Mouse (Mus musculus): ENCODE measurements around the gene Tbcd. TPM values are rescaled to one million over a fixed set of nuclear protein-coding genes. Genes with fewer than 3 reads are reported as not detected.

Gene Tbcd
- polyA plus RNA-seq, 1 experiment from 2014 or later: 34.7 TPM

DNA sequence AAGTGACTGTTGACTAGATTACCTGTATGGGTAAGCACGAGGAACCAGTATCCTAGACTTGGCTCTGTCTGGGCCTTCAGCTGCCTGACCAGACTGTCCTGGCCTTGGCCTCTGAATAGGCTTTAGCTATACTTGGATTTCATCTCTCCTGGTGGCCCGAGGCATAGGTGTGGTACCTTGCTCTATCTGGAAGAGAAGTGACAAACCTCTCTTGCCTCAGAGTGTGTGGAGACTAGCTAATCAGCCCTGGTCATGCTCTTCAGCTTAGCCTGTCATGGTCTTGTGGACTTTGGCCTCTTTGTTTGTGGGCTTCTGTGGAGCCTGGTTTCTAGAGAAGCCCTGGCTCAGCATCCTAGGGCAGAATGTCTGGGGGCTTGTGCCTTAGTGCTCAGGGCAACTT, 29.4 kb downstream of the Tbcd start:
- Histone ChIP-seq H3K4me3 (replicated peaks) (no peak overlapping the region), H3K27ac (no peak overlapping the region), H3K9me3 (no peaks in the 10 kb centered on the region), H3K4me2 (replicated peaks) (no peak overlapping the region), H3K27me3 (replicated peaks) (no peaks in the 10 kb centered on the region), H3K4me1 (replicated peaks) (no peaks in the 10 kb centered on the region), H3K36me3 (no peaks in the 10 kb centered on the region), H3K9ac (no peak overlapping the region)
- 85% methylated on average over 2 of the region's 2 CpGs for WGBS
- no peak for ATAC-seq

DNA sequence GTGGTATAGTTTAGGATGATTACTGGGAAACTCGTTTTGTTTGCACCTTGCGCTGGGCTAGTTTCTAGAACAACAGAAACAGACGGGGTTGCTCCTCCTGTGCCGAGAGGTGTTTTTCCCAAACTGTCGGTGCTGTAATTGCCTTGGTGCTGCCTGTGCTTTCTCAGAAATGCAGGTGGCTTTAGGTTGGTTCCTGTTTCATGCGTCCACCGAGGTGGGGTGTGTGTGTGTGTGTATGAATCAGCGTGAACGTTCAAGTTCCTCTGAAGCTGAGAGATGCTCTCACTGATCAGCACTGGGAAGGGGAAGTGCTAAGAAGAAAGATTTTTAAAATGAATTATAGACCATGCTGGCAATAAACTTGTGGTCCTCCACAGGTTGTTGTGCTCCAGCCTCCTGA, 34.1 kb downstream of the Tbcd start:
- Histone ChIP-seq H3K9me3 (no peaks in the 10 kb centered on the region), H3K9ac (no peak overlapping the region), H3K4me2 (replicated peaks) (no peak overlapping the region), H3K4me3 (replicated peaks) (no peak overlapping the region), H3K27ac (no peak overlapping the region), H3K36me3 (no peaks in the 10 kb centered on the region), H3K27me3 (replicated peaks) (no peaks in the 10 kb centered on the region), H3K4me1 (replicated peaks) (no peaks in the 10 kb centered on the region)
- 80% methylated on average over 9 of the region's 9 CpGs for WGBS
- no peak for ATAC-seq

DNA sequence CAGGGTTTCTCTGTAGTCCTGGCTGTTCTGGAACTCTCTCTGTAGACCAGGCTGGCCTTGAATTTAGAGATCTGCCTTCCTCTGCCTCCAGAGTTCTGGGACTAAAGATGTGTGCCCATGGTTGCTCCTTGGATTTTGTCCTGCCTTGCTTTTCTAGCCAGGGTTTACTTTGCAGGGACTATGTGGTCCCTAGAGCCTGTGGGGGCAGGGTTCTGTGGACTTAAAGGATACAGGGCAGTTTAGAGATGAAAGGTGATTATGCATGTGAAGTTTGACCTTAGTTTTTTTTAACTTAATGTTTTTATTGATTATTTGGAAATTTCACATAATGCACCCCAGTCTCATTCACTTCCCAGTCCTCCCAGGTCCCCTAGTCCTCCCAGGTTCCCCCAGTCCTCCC, 38.9 kb downstream of the Tbcd start:
- no peak overlapping the region for H3K27ac ChIP-seq
- H3K9ac ChIP-seq: no peak overlapping the region
- no peak for ATAC-seq
- H3K36me3 ChIP-seq: 0 out of 2 replicates have a peak, but pooled peaks cover 4% of the 10 kb centered on the region
- no peaks in the 10 kb centered on the region for H3K9me3 ChIP-seq
- no peaks in the 10 kb centered on the region for H3K4me1 ChIP-seq (replicated peaks)
- no peak overlapping the region for H3K4me3 ChIP-seq (replicated peaks)
- H3K4me2 ChIP-seq (replicated peaks): no peak overlapping the region
- no peaks in the 10 kb centered on the region for H3K27me3 ChIP-seq (replicated peaks)

DNA sequence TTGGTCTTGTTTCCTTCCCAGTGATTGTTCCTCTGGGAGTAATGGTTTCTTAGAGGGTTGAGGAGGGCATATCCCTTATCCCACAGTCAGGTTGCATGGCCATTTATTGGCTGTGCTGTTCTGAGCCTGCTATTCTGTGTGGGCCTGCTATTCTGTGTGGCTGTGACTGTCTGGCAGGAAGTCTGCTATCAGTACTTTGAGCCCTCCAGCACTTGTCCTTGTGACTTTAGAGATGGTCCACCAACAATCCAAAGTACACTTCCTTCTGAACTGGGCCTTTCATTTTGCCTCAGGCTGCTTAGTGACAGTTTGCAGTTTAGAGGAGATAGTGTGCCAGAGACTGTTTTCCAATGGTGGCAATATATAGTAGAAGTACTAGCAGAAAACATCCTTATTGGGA, 48.8 kb downstream of the Tbcd start:
- H3K27ac ChIP-seq: no peak overlapping the region
- peaks cover 4% of the 10 kb centered on the region; the same call in 1 of the 2 replicates for H3K36me3 ChIP-seq
- no peak for ATAC-seq
- no peaks in the 10 kb centered on the region for H3K27me3 ChIP-seq (replicated peaks)
- no peak overlapping the region for H3K4me2 ChIP-seq (replicated peaks)
- no peak overlapping the region for H3K4me3 ChIP-seq (replicated peaks)
- no peaks in the 10 kb centered on the region for H3K9me3 ChIP-seq
- no peak overlapping the region for H3K9ac ChIP-seq
- H3K4me1 ChIP-seq (replicated peaks): no peaks in the 10 kb centered on the region

DNA sequence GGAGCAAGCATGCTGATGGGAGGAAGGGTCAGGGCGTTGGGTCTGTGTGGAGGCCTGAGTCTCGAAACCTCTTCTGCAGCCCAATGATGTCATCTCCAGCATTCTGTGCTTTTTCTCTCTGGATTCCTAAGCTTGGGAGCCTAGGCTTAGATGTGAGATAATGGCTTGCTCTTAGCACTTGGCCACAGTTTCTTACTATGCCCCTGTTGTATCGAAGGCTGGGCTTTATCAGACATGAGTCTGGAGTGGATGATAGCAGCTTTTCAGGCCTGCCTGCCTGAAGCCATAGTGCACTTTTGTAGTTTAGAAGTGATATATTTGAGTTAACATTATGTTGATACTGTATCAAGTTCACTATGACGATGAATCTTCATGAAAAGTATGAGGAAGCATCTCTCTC, 49.8 kb downstream of the Tbcd start:
- H3K4me2 ChIP-seq (replicated peaks): no peak overlapping the region
- no peak for ATAC-seq
- H3K9me3 ChIP-seq: no peaks in the 10 kb centered on the region
- H3K27me3 ChIP-seq (replicated peaks): no peaks in the 10 kb centered on the region
- no peak overlapping the region for H3K27ac ChIP-seq
- no peak overlapping the region for H3K9ac ChIP-seq
- H3K36me3 ChIP-seq: peaks cover 10% of the 10 kb centered on the region
- H3K4me3 ChIP-seq (replicated peaks): no peak overlapping the region
- H3K4me1 ChIP-seq (replicated peaks): no peaks in the 10 kb centered on the region
- WGBS: 82% methylated on average over 4 of the region's 4 CpGs

DNA sequence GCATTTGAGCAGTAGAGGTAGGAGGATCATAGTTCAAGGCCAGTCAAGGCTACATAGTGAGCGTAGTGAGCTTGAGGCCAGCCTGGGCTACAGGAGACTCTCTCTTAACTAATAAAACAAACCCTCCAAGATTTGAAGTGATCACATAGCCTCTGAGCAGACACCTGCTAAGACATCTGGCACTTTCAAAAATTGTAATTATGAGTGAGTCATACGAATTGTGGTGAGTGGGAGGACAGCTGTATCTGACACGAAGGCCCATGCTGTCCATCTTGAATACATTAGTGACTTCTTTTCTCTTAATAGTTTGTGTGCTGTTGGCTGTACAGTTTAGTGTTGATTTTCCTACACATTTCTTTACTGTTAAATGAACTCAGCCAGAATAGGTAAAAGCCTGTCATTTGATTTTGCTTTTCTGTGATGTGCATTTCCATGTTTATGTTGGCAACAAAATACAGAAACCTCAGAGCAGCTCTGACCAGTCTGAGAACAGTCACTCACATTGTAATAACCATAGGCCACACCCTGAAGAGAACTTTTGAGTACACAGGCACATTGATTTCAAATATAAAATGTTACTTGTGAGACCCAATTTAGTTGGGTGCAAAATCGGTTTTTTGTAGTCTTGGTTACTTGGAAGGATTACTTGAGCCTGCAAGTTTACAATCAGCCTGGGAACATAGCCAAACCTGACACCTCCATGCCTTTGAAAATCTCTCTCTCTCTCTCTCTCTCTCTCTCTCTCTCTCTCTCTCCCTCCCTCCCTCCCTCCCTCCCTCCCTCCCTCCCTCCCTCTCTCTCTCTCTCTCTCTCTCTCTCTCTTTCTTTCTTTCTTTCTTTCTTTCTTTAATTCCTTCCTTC, 50.5 kb downstream of the Tbcd start:
- Histone ChIP-seq H3K27ac (no peak overlapping the region), H3K9ac (no peak overlapping the region), H3K4me3 (replicated peaks) (no peak overlapping the region), H3K4me2 (replicated peaks) (no peak overlapping the region), H3K27me3 (replicated peaks) (no peaks in the 10 kb centered on the region), H3K36me3 (peaks cover 10% of the 10 kb centered on the region), H3K9me3 (no peaks in the 10 kb centered on the region), H3K4me1 (replicated peaks) (no peaks in the 10 kb centered on the region)
- ATAC-seq: no peak
- 80% methylated on average over 4 of the region's 4 CpGs for WGBS

DNA sequence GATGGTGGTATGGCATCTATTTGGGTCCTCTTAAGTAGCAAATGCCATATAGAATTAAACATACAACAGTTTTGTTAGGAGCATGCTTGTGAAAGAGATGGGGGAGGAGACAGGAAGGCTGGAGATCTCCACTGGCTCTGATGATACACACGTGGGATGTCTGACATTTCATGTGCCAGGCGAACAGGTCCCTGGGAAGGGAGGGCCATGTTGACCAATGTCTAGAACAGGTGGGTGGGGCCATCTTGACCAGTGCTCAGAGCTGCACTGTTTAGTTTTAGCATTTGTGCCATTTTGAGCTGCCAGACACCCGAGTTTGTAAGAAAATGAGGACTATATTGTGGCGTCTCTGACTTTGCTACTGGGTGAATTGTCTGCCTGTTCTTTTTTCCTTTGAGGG, 56.7 kb downstream of the Tbcd start:
- no peak overlapping the region for H3K4me3 ChIP-seq (replicated peaks)
- no peak overlapping the region for H3K4me2 ChIP-seq (replicated peaks)
- H3K36me3 ChIP-seq: peaks cover 7% of the 10 kb centered on the region
- no peak overlapping the region for H3K9ac ChIP-seq
- H3K9me3 ChIP-seq: no peaks in the 10 kb centered on the region
- no peak overlapping the region for H3K27ac ChIP-seq
- ATAC-seq: no peak
- WGBS: 62% methylated on average over 4 of the region's 4 CpGs
- no peaks in the 10 kb centered on the region for H3K27me3 ChIP-seq (replicated peaks)
- H3K4me1 ChIP-seq (replicated peaks): 0 out of 2 replicates have a peak, but pooled peaks cover 4% of the 10 kb centered on the region

DNA sequence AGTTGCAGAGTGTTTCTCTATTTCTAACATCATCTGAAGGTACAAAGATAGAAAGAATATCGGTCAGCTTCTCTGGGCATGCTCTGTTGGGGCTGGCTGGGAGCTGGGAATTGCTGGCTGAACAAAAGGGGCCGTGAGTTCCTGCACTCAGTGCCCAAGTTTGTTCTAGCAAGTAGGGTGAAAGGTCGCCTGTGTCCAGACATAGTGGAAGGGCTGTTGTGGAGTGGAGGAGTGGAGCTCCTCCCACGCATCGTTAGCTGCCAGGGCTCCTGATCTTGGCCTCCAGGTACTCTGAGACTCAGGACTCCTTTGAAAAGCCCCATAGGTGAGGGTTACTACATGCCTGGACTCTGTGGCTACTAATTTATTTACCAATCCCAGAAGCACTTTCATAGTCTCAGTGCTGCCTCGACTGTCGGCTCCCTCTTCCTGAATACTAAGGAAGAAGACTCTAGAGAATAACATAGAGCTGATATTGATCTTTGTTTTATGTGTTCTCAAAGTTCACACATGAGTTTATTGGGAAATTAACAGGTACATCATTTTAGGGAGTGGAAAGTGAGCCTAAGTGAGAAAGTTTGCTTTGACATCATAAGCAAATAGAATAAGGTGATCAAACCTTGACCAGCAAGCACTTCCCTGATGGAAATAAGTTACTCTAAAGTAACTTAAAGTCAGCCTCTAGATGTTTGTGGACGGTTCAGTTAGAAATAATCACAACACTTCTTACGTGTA, 58.9 kb downstream of the Tbcd start:
- H3K9me3 ChIP-seq: no peaks in the 10 kb centered on the region
- WGBS: 60% methylated on average over 9 of the region's 9 CpGs

DNA sequence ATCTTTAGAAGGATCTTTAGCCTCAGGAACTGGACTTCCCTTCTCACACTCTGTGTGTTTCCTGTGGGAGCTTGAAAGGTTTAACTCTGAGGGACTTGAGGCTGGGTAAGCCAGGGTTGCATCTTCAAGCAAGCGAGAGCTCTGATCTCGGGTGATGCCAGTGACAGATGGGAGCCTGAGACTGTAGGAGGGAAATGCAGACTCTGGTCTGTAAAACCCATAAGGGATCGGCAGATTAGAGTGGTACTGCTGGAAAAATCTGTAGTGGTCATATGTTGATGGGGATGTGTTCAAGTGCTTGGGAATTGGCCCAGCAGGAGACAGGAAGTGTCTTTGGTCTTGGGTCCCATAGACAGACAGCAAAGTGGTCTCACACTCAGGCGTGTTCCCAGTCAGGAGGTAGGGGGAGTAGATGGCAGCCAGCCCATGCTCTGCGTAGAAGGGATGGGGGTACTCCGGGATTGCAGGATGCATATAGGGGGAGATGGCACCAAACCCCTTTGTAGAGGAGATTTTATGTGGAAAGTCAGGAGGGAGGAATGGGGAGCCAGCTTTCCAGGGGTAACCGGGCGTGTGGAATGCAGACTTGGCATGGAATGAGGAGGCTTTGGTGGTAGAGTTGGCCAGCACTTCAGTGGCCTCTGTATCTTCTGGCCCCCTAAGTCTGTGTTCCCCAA, 61.3 kb downstream of the Tbcd start:
- ATAC-seq: no peak
- Histone ChIP-seq H3K27me3 (replicated peaks) (no peaks in the 10 kb centered on the region), H3K9me3 (no peaks in the 10 kb centered on the region), H3K4me2 (replicated peaks) (no peak overlapping the region), H3K36me3 (no peaks in the 10 kb centered on the region), H3K9ac (no peak overlapping the region), H3K4me3 (replicated peaks) (no peak overlapping the region), H3K4me1 (replicated peaks) (peaks cover 12% of the 10 kb centered on the region), H3K27ac (no peak overlapping the region)
- 88% methylated on average over 8 of the region's 8 CpGs for WGBS

More for the DNA sequence above, 58.9 kb downstream of the Tbcd start:
- no peak overlapping the region for H3K4me2 ChIP-seq (replicated peaks)
- H3K27me3 ChIP-seq (replicated peaks): no peaks in the 10 kb centered on the region
- no peak overlapping the region for H3K27ac ChIP-seq
- H3K9ac ChIP-seq: no peak overlapping the region
- H3K4me1 ChIP-seq (replicated peaks): 0 out of 2 replicates have a peak, but pooled peaks cover 4% of the 10 kb centered on the region
- no peak overlapping the region for H3K4me3 ChIP-seq (replicated peaks)
- 0 out of 2 replicates have a peak, but pooled peaks have one; percentile 12 for ATAC-seq
- H3K36me3 ChIP-seq: peaks cover 5% of the 10 kb centered on the region; the same call in 1 of the 2 replicates

DNA sequence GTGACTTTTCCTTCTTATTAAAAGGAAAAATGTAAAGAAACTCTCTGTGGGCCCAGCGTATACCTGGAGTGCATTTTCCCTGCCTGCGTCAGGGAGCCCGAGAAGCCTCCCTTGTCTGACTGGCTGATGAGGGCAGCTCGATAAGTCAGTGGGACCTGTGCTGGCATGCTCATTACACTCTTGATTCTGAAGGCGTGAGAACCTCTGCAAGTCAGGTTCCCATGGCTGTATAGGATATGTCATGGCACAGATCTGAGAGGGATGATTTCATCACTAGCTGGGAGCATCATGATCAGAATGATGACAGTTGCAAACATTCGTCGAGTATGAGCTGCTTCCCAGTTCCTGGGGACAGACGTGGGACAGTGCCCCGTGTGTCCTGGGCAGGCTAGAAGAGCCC, 64.2 kb downstream of the Tbcd start:
- no peak for ATAC-seq
- WGBS: 82% methylated on average over 9 of the region's 9 CpGs
- H3K4me3 ChIP-seq (replicated peaks): no peak overlapping the region
- H3K27me3 ChIP-seq (replicated peaks): no peaks in the 10 kb centered on the region
- H3K36me3 ChIP-seq: no peaks in the 10 kb centered on the region
- H3K9me3 ChIP-seq: no peaks in the 10 kb centered on the region
- no peak overlapping the region for H3K27ac ChIP-seq
- no peak overlapping the region for H3K4me2 ChIP-seq (replicated peaks)
- no peak overlapping the region for H3K9ac ChIP-seq
- H3K4me1 ChIP-seq (replicated peaks): peaks cover 15% of the 10 kb centered on the region

DNA sequence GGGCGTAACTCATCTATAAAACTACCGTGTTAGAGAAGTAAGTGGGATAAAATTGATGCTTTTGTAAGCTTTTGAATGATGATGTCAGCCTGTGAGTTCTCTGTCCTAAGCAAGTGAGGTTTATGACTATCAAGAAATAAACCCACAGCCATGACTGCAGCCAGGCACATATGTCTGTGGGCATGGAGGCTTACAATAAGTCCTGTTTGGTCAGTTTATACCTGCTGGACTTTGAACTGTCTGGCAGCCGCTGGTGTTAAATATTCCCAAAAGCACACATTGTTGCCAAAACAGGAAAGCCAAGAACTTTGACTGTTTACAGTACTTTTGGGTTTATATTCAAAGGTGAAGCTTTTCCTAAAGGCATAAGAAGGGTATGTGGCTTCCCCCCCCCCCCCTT, 65.2 kb downstream of the Tbcd start:
- Histone ChIP-seq H3K4me2 (replicated peaks) (no peak overlapping the region), H3K27me3 (replicated peaks) (no peaks in the 10 kb centered on the region), H3K36me3 (no peaks in the 10 kb centered on the region), H3K27ac (0 out of 2 replicates have a peak overlapping the region, but pooled peaks have one; percentile 7), H3K9ac (no peak overlapping the region), H3K4me1 (replicated peaks) (peaks cover 15% of the 10 kb centered on the region), H3K4me3 (replicated peaks) (no peak overlapping the region), H3K9me3 (no peaks in the 10 kb centered on the region)
- 61% methylated on average over 3 of the region's 3 CpGs for WGBS
- ATAC-seq: peak; percentile 56; the same call in 1 of the 2 replicates
